Comparison of ENCODE assay signal across 8 mouse cellular contexts in genomic region chr7:103827808-103828207, GRCm38 (mm10). TPM values are rescaled to one million over a fixed set of nuclear protein-coding genes. Genes with fewer than 3 reads are reported as not detected.
DNase-seq lines count a peak whose midpoint lies in the region; ATAC-seq lines count a peak whose summit lies in the region.

Gene Hbb-bs (minus strand): TSS chr7:103828096.

- H3K4me2 ChIP-seq in kidney, embryonic 15.5 days: no peak within 1 kb of the TSS
- H3K4me2 ChIP-seq in midbrain, embryonic 13.5 days (replicated peaks): no peak within 1 kb of the TSS

- H3K36me3 ChIP-seq in kidney, embryonic 15.5 days: no peaks in the 10 kb centered on the region
- no peaks in the 10 kb centered on the region for H3K36me3 ChIP-seq in heart, embryonic 10.5 days
- H3K36me3 ChIP-seq in midbrain, embryonic 13.5 days: no peaks in the 10 kb centered on the region

- no peaks in the 10 kb centered on the region for H3K4me1 ChIP-seq in kidney, embryonic 15.5 days
- no peaks in the 10 kb centered on the region for H3K4me1 ChIP-seq in heart, embryonic 10.5 days
- no peaks in the 10 kb centered on the region for H3K4me1 ChIP-seq in midbrain, embryonic 13.5 days (replicated peaks)

- no peaks in the 10 kb centered on the region for H3K9me3 ChIP-seq in kidney, embryonic 15.5 days (replicated peaks)
- no peaks in the 10 kb centered on the region for H3K9me3 ChIP-seq in heart, embryonic 10.5 days
- no peaks in the 10 kb centered on the region for H3K9me3 ChIP-seq in midbrain, embryonic 13.5 days

- H3K4me3 ChIP-seq in kidney, embryonic 15.5 days (replicated peaks): no peak within 1 kb of the TSS
- H3K4me3 ChIP-seq in heart, embryonic 10.5 days: no peak within 1 kb of the TSS
- no peak within 1 kb of the TSS for H3K4me3 ChIP-seq in midbrain, embryonic 13.5 days (replicated peaks)

- H3K27me3 ChIP-seq in kidney, embryonic 15.5 days: no peaks in the 10 kb centered on the region
- no peaks in the 10 kb centered on the region for H3K27me3 ChIP-seq in heart, embryonic 10.5 days (ENCODE audit: insufficient read depth, poor library complexity, severe bottlenecking)
- no peaks in the 10 kb centered on the region for H3K27me3 ChIP-seq in midbrain, embryonic 13.5 days

- no peak within 1 kb of the TSS for H3K9ac ChIP-seq in kidney, embryonic 15.5 days
- no peak within 1 kb of the TSS for H3K9ac ChIP-seq in midbrain, embryonic 13.5 days (replicated peaks)

- H3K27ac ChIP-seq in kidney, embryonic 15.5 days: no peak within 1 kb of the TSS
- no peak within 1 kb of the TSS for H3K27ac ChIP-seq in heart, embryonic 10.5 days
- H3K27ac ChIP-seq in midbrain, embryonic 13.5 days: no peak within 1 kb of the TSS

- no peak for DNase-seq in kidney, adult 11 months
- DNase-seq in c-Kit-positive CD71-positive TER-119-positive erythroid progenitor cells, embryonic 14.5 days (ENCODE audit: low spot score): peak; percentile 94
- DNase-seq in heart, embryonic 10.5 days (ENCODE audit: low spot score): no peak
- no peak for DNase-seq in layer of hippocampus, postnatal 25 days (ENCODE audit: extremely low spot score in 1 of 2, low spot score in 1 of 2)
- no peak for DNase-seq in right cerebral cortex, postnatal 4 days
- no peak for DNase-seq in thymus, postnatal 10 days (ENCODE audit: low spot score in 2 of 2)

- ATAC-seq in kidney, embryonic 15.5 days (replicated peaks; ENCODE audit: low FRiP score): peak; percentile 85
- no peak for ATAC-seq in midbrain, embryonic 13.5 days

- 93% methylated on average over 4 of the region's 4 CpGs for WGBS in kidney, embryonic 15.5 days
- WGBS in heart, embryonic 10.5 days: 87% methylated on average over 4 of the region's 4 CpGs
- 88% methylated on average over 4 of the region's 4 CpGs for WGBS in midbrain, embryonic 13.5 days

RNA-seq across cellular contexts. Expression of gene Hbb-bs, which starts in this region (rescaled TPM):
- polyA plus RNA-seq in kidney, embryonic 15.5 days (2015; fragmentation: Nextera tagmentation; extraction: Ambion mirVana): 7,996 and 8,703 TPM in 2 replicates
- polyA plus RNA-seq in heart, embryonic 10.5 days (2016; fragmentation: Nextera tagmentation; extraction: Ambion mirVana): 173 and 274 TPM in 2 replicates
- 100 to 1,000 TPM; 561 to 593 TPM for total RNA-seq in layer of hippocampus, postnatal 25 days (2021)
- 2,098 and 2,335 TPM in 2 replicates for polyA plus RNA-seq in midbrain, embryonic 13.5 days (2015; fragmentation: Nextera tagmentation; extraction: Ambion mirVana)
